Mouse (Mus musculus) forebrain, embryonic 12.5 days (tissue): ENCODE results near the gene Ccdc50. TPM values are rescaled to one million over a fixed set of nuclear protein-coding genes. Genes with fewer than 3 reads are reported as not detected.

Source experiments
- ATAC-seq: fragments of 200-750 bp; cut with Nextera tagmentation; 2 replicates; pipeline ENCODE4 v1.8.0; 2017; ENCODE audit warnings: moderate TSS enrichment; ENCODE audit not compliant: low FRiP score
- H3K27ac ChIP-seq: fragments of 300-500 bp; sonication (generic); 2 replicates; pipeline ENCODE4 v1.5.1; 2016; ENCODE audit warnings: mild to moderate bottlenecking
- H3K27me3 ChIP-seq: fragments of 300-500 bp; sonication (generic); 2 replicates; pipeline ENCODE4 v1.6.1; 2016; ENCODE audit warnings: mild to moderate bottlenecking
- H3K36me3 ChIP-seq: fragments of 300-500 bp; sonication (generic); replicated peaks from 2 replicates; pipeline ENCODE4 v1.6.1; 2016; ENCODE audit warnings: mild to moderate bottlenecking
- H3K4me1 ChIP-seq: fragments of 300-500 bp; sonication (generic); 2 replicates; pipeline ENCODE4 v1.6.1; 2016
- H3K4me2 ChIP-seq: fragments of 300-500 bp; sonication (generic); 2 replicates; pipeline ENCODE4 v1.6.1; 2016; ENCODE audit warnings: mild to moderate bottlenecking, moderate library complexity
- H3K4me3 ChIP-seq: fragments of 300-500 bp; sonication (generic); replicated peaks from 2 replicates; pipeline ENCODE4 v1.5.1; 2016; ENCODE audit warnings: mild to moderate bottlenecking
- H3K9ac ChIP-seq: fragments of 300-500 bp; sonication (generic); 2 replicates; pipeline ENCODE4 v1.6.1; 2016; ENCODE audit warnings: mild to moderate bottlenecking
- H3K9me3 ChIP-seq: fragments of 300-500 bp; sonication (generic); 2 replicates; pipeline ENCODE4 v1.6.1; 2016
- WGBS: fragments of 180-500 bp; shearing (Covaris S2); methylation state at CpG from one replicate; pipeline ENCODE4 v1.1.7; 2016; 5-methylcytosine and 5-hydroxymethylcytosine counted together
- polyA plus RNA-seq: library from polyadenylated mRNA; unstranded; fragments of >200 nt; fragmentation: Nextera tagmentation; extraction: Ambion mirVana; gene quantifications from 2 replicates; pipeline ENCODE4 v1.2.1, GENCODE M21; 2016

Gene Ccdc50
- polyA plus RNA-seq, 1 experiment from 2014 or later: 64.9 TPM

DNA sequence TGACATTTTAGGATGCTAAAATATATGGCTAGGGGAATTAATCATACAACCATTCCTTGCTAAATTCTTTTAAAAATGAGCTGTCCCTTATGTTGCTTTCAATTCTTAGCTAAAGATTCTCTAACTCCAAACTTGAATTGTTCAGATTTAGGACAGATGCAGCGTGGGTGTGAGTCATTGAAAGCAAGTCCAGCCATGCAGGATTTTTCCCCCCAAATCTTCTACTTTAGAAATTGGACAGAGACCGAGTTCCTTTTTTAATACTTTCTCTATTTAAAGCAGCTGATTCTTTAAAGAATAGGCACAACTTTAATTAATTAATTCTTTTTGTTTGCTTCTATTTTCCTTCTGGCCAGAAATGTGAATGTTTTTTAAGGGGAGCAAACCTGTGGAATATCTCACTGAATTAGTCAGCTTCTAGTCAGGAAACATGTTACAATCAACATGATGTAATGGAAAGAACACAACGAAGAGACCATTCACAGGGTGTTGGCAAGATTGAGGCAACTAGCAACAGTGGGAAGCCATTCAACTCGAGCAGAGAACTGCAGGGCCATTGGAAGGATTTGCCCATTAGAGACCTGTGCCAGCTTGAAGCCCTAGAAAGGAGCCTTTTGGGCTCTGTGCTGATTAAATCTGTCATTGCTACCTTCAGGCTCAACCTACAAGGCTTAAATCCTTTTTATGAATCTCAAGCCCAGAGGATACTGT lies 3.6 kb upstream of the Ccdc50 start:
- Histone ChIP-seq H3K9me3 (no peaks in the 10 kb centered on the region), H3K4me2 (no peak overlapping the region), H3K4me1 (peaks cover 10% of the 10 kb centered on the region), H3K4me3 (no peak overlapping the region), H3K36me3 (no peaks in the 10 kb centered on the region), H3K27ac (no peak overlapping the region), H3K9ac (no peak overlapping the region), H3K27me3 (no peaks in the 10 kb centered on the region)
- 56% methylated on average over 4 of the region's 4 CpGs for WGBS
- no peak for ATAC-seq

DNA sequence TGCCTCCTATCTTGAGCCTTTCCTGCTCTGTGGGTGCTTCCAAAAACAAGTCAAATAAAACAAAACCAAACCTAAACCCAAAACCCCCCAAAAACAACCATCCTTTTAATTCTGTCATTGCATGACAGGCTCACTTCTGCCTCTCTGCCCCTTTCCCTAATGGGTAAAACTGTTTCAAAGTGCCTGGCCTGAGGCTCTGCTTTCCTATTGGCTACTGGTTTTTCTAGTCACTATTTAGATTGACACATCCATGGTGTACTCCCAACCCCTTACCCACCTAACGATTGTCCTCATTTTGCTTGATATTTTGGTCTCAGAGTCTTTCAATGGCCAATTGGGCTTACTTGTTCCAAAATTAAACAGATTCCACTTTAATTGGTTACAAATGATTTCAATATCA lies 3.0 kb upstream of the Ccdc50 start:
- Histone ChIP-seq H3K27ac (no peak overlapping the region), H3K9me3 (no peaks in the 10 kb centered on the region), H3K4me2 (no peak overlapping the region), H3K4me3 (no peak overlapping the region), H3K4me1 (peaks cover 16% of the 10 kb centered on the region), H3K36me3 (no peaks in the 10 kb centered on the region), H3K27me3 (no peaks in the 10 kb centered on the region), H3K9ac (no peak overlapping the region)
- no peak for ATAC-seq
- WGBS: 50% methylated on average over 1 of the region's 1 CpGs

DNA sequence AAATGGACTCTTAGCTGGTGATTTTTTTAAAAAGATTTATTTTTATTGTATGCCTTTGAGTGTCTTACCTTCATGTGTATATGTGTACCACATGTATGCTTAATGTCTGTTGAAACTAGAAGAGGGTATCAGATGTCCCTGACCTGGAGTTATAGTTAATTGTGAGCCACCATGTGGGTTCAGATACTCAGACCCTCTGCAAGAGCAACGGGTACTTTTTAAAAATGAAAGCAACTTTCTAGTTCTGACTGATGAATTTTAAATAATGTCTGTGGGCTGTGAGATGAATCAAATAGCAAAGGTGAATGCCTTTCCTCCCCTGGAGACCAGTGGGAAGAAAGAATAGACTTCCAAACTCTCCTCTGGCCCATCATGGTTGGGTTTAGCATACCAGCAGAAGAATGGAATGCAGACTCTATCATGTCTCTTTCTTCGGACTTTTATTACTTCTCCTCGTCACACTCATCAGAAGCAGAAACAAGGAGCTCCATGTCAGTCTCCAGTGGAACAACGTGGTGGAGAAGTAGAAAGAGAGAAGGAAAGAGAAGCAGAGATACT lies 1.7 kb upstream of the Ccdc50 start:
- H3K4me1 ChIP-seq: peaks cover 26% of the 10 kb centered on the region
- H3K4me3 ChIP-seq: no peak overlapping the region
- H3K27me3 ChIP-seq: no peaks in the 10 kb centered on the region
- ATAC-seq: no peak
- H3K4me2 ChIP-seq: no peak overlapping the region
- WGBS: 82% methylated on average over 4 of the region's 4 CpGs
- no peaks in the 10 kb centered on the region for H3K9me3 ChIP-seq
- no peak overlapping the region for H3K27ac ChIP-seq
- H3K9ac ChIP-seq: no peak overlapping the region
- H3K36me3 ChIP-seq: no peaks in the 10 kb centered on the region

DNA sequence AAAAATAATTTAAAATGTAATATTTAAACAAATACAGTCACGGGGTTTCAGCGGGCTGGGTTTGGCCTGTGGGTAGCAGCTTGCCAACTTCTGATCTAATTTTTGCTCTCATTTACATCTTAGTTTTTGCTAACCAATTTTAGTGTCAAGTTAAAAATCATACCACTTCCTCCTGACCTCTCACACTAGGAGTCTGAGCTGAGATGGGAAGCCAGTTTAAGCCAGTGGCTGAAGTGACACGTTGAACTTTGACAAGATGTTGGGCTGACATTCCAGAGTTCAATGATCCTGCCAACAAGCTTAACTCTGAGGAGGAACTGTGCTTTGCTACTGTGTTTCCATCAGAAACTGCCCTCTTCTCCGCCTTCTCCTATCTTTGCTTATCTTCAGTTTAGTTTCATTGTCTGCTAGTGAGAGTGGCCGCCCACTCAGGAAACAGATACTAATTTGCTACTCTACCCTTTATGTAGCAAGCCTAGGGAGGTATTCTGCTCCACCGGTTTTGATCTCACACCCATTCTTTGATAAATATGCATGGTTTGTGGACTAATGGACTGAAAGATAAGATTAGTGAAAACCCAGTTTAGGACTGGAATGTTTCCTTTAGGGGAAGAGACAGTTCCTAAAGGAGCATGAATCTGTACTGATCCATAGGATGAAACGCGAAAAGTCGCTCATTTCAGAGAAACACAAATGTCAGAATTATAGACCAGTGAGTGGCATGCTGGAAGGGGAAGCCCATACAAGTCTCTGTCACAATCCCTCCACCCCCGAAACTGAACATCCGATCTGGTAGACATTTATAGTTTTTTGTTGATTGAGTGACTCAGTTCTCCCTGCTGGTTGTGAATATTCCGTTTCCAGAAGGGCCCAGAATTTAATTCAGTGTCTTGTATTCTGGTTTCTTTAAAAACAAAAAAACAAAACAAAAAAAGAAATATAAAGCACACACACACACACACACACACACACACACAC lies 746 bp upstream of the Ccdc50 start:
- WGBS: 44% methylated on average over 12 of the region's 12 CpGs
- no peak for ATAC-seq
- no peaks in the 10 kb centered on the region for H3K36me3 ChIP-seq
- H3K9me3 ChIP-seq: no peaks in the 10 kb centered on the region
- peak overlapping the region; percentile 96 for H3K27ac ChIP-seq
- H3K4me3 ChIP-seq: peak overlapping the region; percentile 88
- peaks cover 27% of the 10 kb centered on the region for H3K4me1 ChIP-seq
- no peaks in the 10 kb centered on the region for H3K27me3 ChIP-seq
- H3K9ac ChIP-seq: peak overlapping the region; percentile 94; the same call in 1 of the 2 replicates
- H3K4me2 ChIP-seq: peak overlapping the region; percentile 72

DNA sequence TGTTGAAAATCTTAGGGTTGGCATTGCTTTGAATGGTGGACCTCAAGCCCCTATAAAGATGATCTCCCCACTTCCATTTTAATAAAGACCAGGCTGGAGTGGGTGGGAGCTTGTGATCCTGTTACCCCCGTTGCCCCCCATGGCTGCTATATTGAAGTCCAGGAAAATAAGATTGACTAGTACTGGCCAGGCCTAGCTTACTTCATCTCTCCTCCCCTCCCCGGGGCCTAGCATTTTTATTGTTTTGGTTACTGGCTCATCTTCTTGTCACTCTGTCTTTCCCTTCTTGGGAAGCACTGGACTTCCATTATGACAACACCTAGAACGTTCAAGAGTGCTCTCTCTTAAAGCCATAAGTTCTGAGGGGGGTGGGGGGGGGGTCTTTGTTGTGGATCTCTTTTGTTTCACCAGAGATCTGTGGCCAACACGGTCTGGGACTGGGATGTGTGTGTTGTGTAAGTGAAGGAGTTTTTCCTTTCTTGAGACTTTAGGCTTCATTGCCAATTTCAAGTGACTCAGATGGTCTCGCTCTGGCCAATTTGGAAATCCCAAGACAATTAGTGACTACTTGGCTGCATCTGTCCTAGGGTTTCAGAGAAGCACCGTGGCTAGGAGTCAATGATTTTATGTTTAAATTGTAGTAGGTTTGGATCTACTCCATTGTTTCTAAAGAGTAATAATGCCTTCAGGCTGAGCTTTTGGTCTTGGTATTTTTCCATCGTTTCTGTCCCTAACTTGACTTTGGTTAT lies 1.0 kb downstream of the Ccdc50 start:
- H3K4me1 ChIP-seq: peaks cover 27% of the 10 kb centered on the region
- peak overlapping the region; percentile 72 for H3K4me2 ChIP-seq
- 27% methylated on average over 7 of the region's 7 CpGs for WGBS
- ATAC-seq: peak; percentile 15
- H3K27me3 ChIP-seq: no peaks in the 10 kb centered on the region
- no peaks in the 10 kb centered on the region for H3K9me3 ChIP-seq
- peak overlapping the region; percentile 88 for H3K4me3 ChIP-seq
- peak overlapping the region; percentile 96 for H3K27ac ChIP-seq
- H3K9ac ChIP-seq: peak overlapping the region; percentile 94
- no peaks in the 10 kb centered on the region for H3K36me3 ChIP-seq

DNA sequence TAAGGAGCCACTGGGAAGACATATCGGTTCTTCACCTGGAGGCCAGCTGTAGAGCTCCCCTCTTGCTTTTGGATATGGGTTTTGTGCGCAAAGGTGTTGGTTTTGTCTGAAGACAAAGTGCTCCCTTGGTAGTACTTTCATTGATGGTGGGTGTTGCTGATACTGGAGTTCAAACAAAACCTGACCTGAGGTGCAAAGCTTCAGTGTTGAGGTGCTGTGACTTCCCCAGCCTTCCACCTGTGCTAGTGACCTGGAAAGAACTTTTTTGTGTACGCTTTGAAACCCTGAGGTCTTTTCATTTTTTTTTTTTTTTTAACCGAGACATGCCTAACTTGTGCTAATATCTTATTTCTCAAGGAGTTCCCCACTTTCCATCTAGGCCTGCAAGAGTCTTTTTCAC lies 1.6 kb downstream of the Ccdc50 start:
- H3K4me1 ChIP-seq: peaks cover 27% of the 10 kb centered on the region
- no peak overlapping the region; the same call in 1 of the 2 replicates for H3K9ac ChIP-seq
- whole genome bisulfite sequencing: 93% methylated on average over 4 of the region's 4 CpGs
- no peaks in the 10 kb centered on the region for H3K27me3 ChIP-seq
- H3K36me3 ChIP-seq: no peaks in the 10 kb centered on the region
- peak overlapping the region; percentile 72 for H3K4me2 ChIP-seq
- ATAC-seq: no peak
- no peaks in the 10 kb centered on the region for H3K9me3 ChIP-seq
- peak overlapping the region; percentile 88 for H3K4me3 ChIP-seq
- no peak overlapping the region for H3K27ac ChIP-seq

DNA sequence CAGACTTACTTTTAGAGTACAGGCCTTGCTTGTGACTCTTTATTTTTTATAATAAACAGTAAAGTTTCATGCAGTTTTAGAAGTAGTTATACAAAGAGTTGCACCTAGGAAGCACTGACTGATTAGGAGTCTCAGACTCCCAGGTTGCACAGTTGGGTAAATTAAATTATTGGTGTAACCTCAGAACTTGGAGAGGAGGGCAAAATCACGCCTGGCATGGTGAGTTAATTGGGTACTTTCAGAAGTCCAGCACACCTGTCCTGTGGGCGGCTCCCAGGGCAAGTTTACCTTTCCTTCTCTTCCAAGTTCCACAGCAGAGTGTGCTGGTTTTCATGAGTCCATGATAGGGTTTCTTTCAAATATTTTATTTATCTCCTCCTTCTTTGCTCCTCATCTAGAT lies 3.2 kb downstream of the Ccdc50 start:
- WGBS: 81% methylated on average over 2 of the region's 2 CpGs
- Histone ChIP-seq H3K4me1 (peaks cover 27% of the 10 kb centered on the region), H3K4me2 (no peak overlapping the region), H3K9me3 (no peaks in the 10 kb centered on the region), H3K9ac (no peak overlapping the region), H3K27ac (no peak overlapping the region), H3K36me3 (no peaks in the 10 kb centered on the region), H3K4me3 (no peak overlapping the region), H3K27me3 (no peaks in the 10 kb centered on the region)
- ATAC-seq: no peak

DNA sequence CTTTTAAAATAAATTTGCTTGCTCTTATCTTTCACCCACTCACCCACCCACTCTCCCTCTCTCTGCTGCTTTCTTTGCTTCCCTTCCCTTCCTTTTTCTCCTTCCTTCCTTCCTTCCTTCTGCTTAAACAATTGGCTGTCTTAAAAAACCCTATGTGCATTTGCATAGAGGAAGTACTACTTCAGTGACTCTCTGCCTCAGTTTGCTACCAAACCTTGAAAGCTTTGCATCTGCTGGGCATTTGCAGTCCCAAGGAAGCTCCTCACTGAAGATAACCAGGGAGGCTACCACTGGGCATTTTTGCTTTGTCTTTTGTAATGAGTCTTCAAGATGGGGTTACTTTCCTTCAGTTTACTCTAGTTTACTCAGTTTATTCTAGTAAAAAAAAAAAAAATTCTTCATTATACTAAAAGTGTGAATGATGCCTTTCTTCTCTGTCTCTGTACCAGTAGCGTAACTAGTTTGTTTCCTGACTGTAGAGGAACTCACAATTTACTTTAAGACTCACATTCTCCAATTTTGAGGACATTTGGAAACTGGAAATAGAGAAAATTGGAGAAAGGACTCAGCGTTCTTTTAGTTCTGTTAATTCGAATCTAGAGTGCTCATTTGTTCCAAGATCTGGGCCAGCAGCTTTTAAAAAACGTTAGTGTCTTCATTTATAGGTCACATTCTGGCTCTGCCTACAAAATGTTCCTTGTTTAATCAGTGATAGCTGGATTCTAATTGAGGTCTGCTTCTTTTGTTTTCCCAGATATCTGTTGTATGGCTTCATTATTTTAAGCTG lies 6.8 kb downstream of the Ccdc50 start:
- 0 out of 2 replicates have a peak, but pooled peaks cover 2% of the 10 kb centered on the region for H3K36me3 ChIP-seq
- H3K27me3 ChIP-seq: no peaks in the 10 kb centered on the region
- peaks cover 13% of the 10 kb centered on the region for H3K4me1 ChIP-seq
- H3K4me3 ChIP-seq: no peak overlapping the region
- H3K4me2 ChIP-seq: no peak overlapping the region
- H3K27ac ChIP-seq: no peak overlapping the region
- no peak overlapping the region for H3K9ac ChIP-seq
- WGBS: 90% methylated on average over 4 of the region's 4 CpGs
- no peak for ATAC-seq
- H3K9me3 ChIP-seq: no peaks in the 10 kb centered on the region

DNA sequence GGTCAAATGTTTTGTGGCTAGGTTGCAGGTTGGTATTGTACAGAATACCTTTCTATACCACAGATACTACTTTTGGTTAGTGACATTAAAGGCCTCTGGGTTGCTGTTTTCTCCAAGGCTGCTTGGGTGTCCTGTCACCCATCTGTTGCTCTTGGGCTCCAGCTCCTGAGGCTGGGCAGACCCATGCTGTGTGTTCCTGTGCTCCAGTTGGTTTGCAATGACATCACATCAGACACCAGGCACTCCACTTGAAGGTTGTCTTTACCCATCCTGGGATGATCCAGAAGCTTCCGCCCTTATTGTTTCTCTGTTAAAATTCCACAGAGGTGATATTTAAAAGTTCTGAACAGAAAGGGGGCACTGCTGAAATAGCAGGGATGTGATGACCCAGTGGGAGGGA lies 8.3 kb downstream of the Ccdc50 start:
- no peak overlapping the region for H3K4me2 ChIP-seq
- no peak overlapping the region for H3K4me3 ChIP-seq
- no peaks in the 10 kb centered on the region for H3K27me3 ChIP-seq
- WGBS: 95% methylated on average over 1 of the region's 1 CpGs
- H3K9me3 ChIP-seq: no peaks in the 10 kb centered on the region
- H3K4me1 ChIP-seq: peaks cover under 1% of the 10 kb centered on the region
- H3K36me3 ChIP-seq: 0 out of 2 replicates have a peak, but pooled peaks cover 2% of the 10 kb centered on the region
- H3K27ac ChIP-seq: no peak overlapping the region
- no peak for ATAC-seq
- H3K9ac ChIP-seq: no peak overlapping the region

DNA sequence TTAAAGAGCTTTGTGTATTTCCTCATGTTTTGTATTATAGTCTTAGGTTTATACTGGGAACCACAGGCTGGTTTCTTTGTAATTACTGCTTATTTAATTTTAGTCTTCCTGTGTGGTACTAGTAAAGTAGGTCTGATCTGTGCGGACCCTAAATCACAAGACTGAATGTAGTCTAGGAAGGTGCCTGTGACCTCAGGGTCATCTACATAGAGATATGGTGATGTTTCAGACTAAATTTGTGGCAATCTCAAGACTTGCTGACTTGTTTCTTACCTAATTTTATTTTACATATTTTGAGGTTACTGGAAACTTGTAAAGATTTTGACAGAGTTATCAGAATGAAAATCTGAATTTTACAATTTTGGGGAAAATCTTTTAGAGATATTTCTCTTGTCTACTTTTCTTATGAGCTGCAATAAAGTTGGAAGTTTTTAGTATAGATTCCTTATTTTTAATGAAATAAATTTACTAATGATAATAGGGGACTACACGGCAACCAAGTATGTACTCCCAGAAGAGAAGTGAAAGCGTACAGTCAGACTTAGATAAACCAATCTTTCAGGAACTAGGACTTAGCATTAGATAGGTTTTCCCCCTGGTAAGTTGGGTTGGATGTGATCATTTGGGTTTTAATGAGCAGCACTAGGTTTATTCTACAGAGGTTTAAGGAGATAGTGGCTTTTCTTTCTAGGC lies 10.5 kb downstream of the Ccdc50 start:
- Histone ChIP-seq H3K36me3 (0 out of 2 replicates have a peak, but pooled peaks cover 2% of the 10 kb centered on the region), H3K4me2 (no peak overlapping the region), H3K27ac (no peak overlapping the region), H3K4me3 (no peak overlapping the region), H3K4me1 (no peaks in the 10 kb centered on the region), H3K9me3 (no peaks in the 10 kb centered on the region), H3K9ac (no peak overlapping the region), H3K27me3 (no peaks in the 10 kb centered on the region)
- no peak for ATAC-seq
- 96% methylated on average over 3 of the region's 3 CpGs for WGBS

DNA sequence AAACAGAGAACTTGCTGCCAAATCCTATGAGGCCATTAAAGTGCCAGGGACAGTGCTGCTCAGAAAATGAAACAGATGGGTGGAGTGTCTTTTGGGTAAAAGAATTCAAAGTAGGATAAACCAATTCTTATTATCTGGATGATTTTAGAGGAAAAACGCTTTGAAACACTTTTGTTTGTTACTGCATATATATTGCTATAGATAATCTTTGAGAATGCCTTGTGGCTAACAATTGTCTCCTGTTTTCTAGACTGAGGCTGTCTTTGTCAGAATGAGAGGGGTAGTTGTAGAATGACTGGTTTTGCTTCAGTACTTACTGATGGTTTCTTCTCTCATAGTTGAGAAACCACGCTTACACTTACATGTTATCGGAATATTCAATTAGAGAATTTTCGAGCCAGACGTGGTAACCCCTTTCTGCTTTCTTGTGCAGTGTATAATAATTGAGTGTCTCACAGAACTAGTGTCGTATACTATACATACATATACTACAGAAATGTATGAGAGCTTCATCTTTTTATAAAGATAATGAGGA lies 11.1 kb downstream of the Ccdc50 start:
- WGBS: 91% methylated on average over 6 of the region's 6 CpGs
- Histone ChIP-seq H3K4me1 (no peaks in the 10 kb centered on the region), H3K4me3 (no peak overlapping the region), H3K4me2 (no peak overlapping the region), H3K36me3 (0 out of 2 replicates have a peak, but pooled peaks cover 2% of the 10 kb centered on the region), H3K27me3 (no peaks in the 10 kb centered on the region), H3K27ac (no peak overlapping the region), H3K9ac (no peak overlapping the region), H3K9me3 (no peaks in the 10 kb centered on the region)
- no peak for ATAC-seq
